Mouse (Mus musculus) ovary, postnatal 14 days (tissue): Measurements from ENCODE around the gene Spats1.

Source experiments
- DNase-seq: peaks from one replicate; pipeline ENCODE4 v3.0.0; 2022; ENCODE audit warnings: low spot score

Spats1 gene

DNA sequence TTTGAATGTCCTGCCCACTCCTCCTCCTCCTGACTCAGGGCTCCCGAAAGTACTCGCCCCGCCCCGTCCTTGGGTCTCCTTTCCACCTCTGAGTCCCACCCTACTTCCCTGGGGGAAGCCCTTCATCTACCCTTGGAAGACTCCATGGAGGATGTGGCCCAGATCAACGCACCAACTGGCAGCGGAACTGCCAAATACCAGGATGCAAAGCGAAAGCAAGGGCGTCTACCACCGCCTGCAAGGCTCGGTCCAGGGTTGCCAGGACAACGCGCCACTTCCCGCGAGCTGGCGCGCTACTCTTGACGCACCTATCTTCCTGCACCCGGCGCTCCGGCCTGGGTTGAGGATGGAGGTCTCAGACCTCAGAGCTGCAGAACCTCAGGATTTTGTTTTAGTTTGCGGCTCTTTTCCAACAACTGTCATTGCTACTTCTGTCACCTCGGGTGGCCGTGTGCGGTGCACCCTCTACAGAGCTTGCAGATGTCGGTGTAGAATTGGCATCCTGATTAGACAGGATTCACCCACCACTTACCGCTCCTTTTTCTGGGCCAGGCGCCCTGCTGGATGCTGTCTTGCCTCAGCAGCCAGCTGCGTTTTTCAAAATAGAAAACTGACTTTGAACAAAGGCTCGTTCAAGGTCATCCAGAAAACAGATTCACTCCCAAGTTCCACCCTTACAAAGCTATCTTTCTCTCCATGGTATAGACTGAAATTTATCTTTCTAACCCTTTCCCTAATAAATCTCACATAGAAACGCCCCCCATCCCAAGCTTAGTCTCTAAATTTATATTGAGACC lies at the start of gene Spats1:
TSS of gene Spats1 (minus strand) at position 747 of the 797 bp plus-strand sequence.
- peak; percentile 27 for DNase-seq

DNA sequence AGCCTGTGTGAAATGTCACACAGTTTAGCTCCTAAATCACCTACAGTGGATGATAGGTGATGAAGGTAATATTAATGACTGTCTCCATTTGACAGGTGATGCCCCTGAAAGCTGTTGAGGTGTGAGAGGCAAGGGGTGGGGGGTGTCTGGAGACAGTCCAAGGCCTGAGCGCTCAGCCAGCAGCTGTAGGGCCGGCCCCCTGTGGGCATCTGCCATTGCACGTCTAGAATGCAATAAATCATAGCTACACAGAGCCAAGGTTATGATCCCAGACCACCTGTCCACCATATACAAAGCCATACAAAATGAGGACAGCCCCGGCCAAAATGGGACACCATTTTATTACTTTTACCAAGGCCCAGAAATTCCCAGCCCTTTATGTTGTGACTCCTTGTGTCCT lies 49.7 kb upstream of the Spats1 start:
- DNase-seq = no peak

DNA sequence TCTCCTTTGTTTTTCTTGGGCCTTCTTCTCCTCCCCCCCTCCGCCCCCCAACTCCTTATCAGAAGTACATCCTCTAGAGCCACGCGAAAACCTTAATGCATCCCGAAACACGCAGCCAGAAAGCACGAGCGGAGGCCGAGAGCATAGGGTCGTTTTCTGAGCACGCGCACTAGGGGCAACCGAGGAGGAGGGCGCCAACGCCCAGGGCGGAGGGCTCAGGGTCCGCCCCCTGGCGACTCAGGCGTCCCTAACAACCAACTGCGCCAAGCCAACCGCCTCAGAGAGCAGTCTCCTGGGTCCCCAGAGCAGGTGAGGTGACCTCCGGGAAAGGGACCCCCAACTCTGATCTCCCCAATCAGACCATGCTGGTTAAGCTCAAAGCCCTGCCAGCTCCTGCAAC lies 48.0 kb upstream of the Spats1 start, which contains the start of gene Tcte1:
TSS of gene Tcte1 (plus strand) at position 172 of the 400 bp plus-strand sequence.
- DNase-seq = no peak

DNA sequence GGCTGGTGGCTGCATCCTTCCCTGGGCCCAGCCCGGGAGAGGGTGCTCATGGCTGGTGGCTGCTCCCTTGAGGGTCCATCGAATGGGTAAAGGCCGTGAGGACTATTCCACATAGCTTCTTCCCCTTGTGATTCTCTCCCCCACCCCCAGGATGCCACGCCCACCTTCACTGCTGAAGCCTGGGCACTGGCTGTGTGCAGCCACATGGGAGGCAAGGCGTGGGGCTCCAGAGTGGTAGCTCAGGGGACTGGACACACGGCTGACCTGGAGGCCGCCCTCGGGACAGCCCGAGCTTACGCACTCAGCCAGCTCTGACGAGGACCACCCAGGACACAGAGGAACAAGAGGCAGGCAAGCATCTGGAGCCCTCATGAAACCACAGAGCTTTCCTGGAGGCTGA lies 44.9 kb upstream of the Spats1 start:
- no peak for DNase-seq

DNA sequence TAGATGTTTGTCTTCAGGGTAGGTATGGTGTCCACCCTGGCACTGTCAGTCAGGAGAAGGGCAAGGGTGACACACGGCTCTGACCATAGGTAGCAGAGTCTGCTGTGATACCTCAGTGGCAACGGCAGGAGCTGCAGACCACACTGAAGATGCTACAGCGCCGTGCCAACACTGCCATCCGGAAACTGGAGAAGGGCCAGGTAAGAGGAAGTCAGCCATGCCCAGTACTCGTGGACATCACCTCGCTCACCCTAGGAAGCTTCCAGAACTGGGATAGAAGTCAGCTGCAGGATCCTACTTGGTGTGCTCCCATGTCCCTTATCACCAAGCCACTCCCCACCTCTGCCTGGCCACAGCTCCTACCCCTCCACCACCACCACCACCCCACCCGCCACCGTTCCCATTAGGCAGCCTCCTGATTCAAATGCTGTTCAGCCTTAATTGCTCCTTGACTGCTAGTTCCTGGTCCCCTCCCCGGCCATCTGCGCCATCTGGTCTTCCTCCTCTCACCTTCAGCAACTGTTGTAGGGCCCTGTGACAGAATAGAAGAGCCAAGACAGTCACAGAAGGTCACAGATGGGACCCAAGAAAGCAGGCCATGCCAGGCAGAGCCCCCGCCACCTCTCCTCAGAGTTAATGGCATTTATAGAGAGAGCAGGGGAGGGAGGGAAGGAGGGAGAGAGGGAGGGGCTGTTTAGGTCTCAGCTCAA lies 43.7 kb upstream of the Spats1 start:
- no peak for DNase-seq

DNA sequence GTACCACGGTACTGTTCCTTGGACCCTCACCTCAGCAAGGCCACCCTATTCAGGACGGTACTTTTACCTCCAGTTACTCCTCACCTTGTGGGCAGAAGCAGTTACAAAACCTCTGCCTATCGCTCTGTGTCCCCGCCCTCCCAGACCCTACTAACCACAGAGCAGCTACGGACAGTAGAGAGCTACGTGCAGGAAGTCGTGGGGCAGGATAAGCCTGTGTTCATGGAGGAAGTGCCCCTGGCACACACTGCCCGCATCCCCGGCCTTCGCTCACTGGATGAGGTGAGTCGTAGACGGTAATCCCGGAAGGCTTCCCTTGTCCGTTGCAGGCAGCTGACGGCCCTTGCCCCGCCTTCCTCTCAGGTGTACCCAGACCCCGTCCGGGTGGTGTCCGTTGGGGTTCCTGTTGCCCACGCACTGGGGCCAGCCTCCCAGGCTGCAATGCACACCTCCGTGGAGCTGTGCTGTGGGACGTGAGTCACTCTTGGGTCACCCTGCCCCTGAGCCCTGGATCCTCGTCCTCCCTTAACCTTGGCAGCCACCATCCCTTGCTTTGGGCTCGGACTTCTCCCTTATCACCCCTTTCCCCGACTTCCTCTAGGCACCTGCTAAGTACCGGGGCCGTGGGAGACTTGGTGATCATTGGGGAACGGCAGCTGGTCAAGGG lies 42.5 kb upstream of the Spats1 start:
- DNase-seq = no peak

DNA sequence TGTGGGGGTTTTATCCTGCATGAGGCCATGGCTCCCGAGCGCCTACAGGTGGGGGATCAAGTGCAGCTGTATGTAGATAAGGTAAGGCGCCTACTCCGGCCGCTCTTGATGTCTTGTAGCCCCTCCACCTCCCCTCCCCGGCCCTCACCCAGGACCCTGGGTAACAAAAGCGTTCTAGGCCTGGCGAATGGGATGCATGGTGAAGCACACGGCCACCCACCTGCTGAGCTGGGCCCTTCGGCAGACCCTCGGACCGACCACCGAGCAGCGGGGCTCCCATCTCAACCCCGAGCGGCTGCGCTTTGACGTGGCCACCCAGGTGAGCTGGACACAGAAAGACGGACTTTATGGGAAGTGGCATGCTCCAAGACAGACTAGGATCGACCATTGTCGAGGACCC lies 41.9 kb upstream of the Spats1 start:
- DNase-seq = no peak

DNA sequence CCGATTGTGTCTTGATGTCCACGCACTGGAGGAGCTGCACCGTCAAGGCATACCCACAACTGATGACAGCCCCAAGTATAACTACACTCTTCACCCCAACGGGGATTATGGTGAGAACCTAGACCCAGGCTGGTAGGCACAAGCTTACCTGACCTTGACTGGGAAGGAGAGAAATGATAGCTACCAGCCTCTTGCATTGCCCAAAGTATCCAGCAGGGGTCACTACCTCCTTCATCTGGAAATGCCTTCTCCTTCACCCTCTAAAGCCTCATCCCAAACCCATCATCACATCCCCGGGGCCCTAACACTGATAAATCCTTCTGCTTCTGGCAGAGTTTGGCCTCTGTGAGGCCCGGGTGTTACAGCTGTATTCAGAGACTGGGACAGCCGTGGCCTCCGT lies 41.3 kb upstream of the Spats1 start:
- DNase-seq = peak; percentile 70

DNA sequence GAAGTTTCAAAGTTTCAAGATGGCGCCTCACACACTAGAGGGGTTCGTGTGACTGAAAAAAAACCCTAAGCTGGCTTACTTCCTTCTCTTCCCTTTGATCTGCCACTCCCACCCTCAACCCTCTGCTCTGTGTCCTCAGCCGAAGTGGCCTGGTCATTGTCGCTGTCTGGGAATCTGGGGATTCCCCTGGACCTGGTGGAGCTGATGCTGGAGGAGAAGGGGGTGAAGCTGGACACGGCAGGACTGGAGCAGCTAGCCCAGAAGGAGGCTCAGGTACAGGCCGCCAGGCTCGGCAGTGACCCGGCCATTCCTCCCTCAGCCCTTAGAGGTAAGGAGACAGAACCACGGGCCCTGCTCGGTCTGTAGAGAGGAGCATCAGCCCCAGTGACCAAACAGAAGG lies 40.6 kb upstream of the Spats1 start:
- no peak for DNase-seq

DNA sequence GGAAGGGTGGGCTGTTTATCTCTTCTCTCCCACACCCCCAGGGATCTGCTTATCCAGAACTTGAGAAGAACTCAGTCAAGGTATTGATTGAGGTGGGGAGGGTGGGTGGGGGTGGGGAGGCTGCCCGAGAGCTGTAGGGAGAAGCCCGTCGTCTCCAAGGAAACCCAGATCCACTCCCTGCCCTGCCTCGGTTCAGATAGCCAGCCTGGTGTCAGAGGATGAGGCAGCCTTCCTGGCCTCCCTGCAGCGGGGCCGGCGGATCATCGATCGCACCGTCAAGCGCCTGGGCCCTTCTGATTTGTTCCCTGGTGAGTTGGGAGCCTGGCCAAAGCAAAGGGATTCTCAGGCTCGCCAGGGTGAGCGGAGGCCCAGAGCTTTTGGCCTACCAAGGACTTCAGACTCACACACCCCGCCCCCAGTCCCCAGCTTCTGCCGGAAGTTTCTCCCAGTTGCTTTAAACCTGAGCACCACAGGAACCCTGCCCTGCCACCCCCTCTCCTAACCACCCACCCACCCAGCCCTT lies 40.0 kb upstream of the Spats1 start:
- DNase-seq = no peak

DNA sequence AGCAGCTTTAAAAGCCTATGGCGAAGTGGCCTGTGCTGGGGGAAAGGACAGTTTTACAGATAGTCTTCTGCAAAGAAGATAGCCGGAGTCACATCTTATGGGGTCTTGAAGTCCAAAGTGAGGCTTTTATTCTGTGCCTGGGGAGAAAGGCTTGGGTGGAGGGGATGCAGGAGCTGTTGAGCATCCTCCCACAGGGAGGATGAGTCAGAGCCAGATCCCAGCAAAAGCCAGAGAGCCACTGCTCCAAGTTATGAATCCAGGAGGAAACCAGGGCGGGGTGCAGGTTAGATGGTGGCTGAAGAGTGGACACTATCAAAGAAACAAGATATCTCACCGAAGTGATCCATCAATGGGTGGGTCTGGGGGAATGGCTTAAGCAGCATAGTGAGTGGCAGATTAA lies 36.5 kb upstream of the Spats1 start:
- no peak for DNase-seq

DNA sequence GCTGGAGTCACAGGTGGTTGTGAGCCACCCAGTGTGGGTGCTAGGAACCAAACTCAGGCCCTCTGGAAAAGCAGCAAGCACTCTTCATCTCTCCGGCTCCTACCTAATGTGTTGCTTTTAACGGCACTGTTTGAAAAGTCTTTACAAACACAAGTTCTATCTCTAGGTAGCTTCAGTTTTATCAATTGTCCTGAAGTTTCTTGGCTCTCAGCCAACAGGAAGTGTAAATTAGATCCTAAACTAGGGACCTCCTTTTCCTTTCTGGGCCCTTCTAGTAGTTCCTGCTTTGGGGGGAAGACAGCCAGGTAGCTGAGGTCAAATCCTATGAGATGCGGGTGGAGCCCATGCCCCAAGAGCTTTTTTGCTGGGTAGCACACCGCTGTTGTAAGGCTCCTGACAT lies 35.7 kb upstream of the Spats1 start:
- no peak for DNase-seq

DNA sequence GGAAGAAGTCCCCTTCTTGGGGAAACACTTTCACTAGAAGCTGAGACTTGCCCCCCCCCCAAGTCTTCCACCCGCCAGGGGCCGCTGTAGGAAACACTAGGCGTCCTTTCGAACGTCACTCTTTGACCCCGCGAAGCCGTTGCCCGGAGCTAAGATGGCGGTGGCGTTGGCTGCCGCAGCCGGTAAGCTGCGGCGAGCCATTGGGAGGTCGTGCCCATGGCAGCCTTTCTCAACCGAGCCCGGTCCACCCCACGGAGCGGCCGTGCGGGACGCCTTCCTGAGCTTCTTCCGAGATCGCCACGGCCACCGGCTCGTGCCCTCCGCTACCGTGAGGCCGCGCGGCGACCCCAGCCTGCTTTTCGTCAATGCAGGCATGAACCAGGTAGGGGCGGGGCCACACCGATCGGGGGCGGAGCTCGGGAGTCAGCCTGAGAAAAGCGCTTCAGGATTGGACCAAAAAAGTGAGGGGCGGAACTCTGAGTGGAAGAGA lies 31.5 kb upstream of the Spats1 start, which contains the start of gene Aars2:
TSS of gene Aars2 (plus strand) at position 142 of the 490 bp plus-strand sequence.
- peak; percentile 91 for DNase-seq

DNA sequence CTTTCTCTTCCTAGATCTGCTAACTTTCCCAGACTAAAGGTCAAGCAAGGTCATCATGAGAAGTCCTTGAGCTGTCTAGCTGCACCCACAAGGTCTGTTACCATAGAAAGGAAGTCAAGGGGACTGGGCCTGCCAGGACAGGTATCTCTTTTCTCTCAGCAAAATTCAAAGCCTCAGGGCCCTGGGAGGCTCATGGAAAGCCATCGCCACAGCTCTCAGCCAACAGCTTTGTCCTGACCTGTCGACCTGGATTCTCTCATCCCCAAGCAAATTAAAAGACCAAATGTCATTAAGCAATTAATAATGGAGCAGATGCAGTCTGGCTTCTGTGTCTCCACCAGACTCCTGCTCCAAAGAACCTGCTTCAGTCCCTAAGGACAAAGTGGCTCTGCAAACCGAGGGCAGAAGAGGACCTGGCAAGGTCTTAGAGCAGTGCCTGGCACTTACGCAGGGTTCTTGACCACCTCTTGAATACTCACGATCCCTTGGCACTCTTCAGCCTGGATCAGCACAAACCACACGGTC lies 30.8 kb upstream of the Spats1 start:
- DNase-seq = no peak

DNA sequence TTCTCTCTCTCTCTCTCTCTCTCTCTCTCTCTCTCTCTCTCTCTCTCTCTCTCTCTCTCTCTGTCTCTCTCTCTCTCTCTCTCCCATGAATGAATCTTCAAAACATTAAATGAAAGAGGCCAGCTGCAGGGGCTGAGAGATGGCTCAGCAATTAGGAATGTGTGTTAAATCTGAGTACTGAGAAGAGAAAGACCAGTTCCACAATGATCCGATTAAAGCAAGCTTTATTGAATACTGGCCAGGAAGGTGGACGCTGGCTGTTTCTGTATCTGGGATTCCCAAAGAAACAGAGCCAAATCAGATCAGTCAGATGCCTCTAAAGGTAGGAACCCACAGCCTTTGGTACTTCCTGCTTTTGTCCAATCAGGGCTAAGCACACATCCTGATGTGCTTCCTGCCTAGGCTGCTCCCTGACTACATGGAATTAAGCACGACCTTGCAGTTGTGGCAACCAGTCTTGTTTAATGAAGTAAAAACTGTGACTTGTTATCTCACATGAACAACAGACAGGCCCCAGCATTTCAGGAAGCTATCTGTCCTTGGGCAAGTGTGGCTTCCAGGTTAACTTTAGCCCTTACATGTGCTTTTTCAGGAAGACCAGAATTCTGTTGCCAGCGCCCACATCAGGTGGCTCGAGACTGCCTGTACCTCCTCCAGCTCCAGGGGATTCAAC lies 28.2 kb upstream of the Spats1 start:
- no peak for DNase-seq

DNA sequence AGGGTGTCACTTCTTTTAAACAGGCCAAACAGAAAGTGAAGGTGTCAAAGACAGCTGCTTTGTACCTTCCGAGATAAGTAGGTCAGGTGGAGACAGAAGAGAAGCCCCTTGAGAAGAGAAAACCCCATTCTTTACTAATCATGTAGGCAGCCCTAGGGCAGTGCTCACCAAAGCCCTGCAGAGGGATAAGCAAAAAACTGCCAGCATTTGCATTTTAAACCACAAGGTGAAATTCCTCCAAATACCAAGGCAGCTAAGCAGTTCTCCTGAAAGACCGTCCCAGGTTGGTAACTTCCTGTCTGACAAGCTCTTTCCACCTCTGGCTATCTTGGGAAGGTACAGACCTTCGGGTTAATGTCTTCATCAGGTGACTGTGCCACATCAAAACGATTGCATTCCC lies 27.1 kb upstream of the Spats1 start:
- no peak for DNase-seq

DNA sequence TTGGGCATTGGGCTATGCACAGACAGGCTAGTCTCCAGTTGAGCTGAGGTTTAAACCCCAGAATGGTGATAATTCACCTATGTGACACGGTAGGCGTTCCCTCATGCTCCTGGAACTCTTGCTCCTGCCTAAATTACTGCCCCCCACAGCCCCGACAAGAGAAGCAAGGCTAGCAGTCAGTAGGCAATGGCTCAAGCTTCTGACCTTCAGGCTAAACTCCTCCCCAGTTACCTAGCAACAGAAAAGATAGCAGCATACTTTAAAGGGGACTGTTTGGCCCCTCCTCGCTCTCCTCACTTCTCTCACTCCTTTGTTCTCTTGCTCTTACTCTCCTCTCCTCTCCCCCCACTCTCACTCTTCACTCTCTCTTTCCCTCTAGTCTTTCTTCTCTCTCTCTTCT lies 25.8 kb upstream of the Spats1 start:
- DNase-seq = no peak

DNA sequence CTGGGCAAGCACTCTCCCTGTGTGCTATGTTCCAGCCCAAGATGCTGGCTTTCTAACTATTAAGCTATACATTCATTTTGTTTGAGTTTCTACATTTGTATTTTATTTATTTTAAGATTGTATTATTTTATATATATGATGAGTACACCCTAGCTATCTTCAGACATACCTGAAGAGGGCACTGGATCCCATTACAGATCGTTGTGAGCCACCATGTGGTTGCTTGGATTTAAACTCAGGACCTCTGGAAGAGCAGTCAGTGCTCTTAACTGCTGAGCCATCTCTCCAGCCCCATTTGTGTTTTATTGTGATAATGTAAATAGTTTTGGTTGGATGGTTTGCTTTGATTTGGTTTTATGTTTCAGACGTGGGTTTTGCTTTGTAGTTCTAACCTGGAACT lies 24.3 kb upstream of the Spats1 start:
- DNase-seq = no peak

DNA sequence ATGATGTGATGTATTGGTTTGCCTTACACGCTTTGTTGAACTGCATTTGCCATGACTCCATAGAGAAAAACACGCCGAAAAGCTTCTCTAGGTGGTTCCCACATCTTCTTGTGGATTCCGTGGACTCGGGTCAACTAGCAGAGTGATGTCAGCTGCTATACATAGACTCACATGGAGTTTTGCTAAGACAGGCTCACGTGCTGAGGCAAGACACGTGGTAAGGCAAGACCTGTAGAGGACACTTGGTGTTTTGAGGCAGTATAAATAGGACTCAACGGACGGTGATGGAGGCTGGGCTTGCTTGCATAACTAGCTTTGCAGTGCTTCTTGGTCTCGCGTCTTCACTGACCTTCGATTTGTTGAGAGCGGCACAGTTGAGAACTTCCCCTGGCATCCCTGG lies 23.2 kb upstream of the Spats1 start:
- no peak for DNase-seq

DNA sequence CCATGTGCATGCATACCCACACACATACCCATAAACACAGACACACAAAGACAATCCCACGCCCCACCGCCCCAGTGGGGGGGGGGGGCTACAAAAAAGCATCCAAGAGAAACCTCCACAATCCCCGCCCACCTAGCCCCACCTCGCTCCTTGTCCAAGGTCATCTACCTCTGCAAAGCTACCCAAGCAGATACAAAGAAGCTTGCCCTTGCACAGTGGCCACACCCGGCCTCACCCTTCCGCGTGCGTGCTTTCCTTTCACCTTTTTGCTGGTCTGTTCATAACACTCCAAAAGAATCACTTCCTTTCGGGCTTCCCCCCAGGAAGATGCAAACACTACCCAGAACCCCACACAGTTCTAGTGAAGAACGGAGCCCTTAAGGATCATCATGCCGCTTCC lies 20.2 kb upstream of the Spats1 start:
- no peak for DNase-seq

DNA sequence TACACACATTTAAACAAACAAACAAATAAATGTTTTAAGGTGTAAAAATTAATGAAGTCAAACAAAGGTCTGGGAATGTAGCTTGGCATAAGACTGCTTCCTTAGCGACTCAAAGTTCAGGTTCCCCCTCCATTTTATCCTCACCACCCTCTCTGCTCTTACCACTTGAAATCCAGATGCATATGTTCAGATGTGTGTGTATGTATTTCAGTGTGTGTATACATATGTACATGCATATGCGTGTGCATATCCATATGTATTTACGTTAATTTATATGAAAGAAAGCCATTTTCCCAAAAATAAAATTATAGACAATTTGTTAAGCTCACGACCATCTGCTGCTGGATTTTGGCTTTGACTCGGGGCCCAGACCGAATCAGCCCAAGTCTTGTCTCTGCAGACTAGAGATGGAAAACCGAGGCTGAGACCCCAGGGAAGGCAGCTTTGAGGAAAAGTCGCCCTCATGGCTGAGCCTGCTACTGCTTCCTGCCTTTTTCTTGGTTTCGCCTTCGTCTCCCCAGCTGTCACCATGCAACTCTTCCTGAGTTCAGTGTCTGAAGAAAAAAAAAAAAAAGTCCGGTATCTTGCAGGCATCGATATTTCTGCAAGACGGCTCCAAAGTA lies 15.4 kb upstream of the Spats1 start:
- DNase-seq = no peak
